In the genomic region with DNA sequence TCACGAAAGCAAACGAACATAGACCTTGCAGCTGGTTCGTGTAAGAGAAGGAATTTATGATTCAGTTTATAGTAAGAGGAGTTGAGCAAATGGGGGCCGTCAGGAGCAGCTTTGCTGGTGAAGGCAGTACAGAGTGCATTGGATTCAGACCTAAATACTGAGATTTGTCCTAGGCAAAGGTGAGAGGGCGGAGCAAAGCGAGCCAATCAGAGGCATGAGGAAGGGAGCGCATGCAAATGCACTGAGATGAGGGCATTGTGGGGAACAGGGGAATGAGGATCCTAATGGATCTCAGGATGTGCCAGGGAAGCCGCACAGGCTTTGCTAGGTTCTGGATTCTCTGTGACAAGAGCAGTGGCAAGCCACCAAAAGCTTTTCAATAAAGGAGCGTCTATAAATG, we compare ENCODE assay signal across 16 mouse cellular contexts. TPM values are rescaled to one million over a fixed set of nuclear protein-coding genes. Genes with fewer than 3 reads are reported as not detected.
DNase-seq lines count a peak whose midpoint lies in the region; ATAC-seq and TF ChIP-seq lines count a peak whose summit lies in the region.
"Had no signal": no experiment of that assay in that cellular context is flagged by ENCODE, and none has a peak within 500 bp of the region (broad histone marks: within the 10 kb centered on the region; RNA-seq: fewer than 3 reads in every experiment).

No protein-coding gene starts in this region.

- H3K27me3 ChIP-seq in forebrain, embryonic 13.5 days = peaks cover 17% of the 10 kb centered on the region
- H3K27me3 ChIP-seq in forebrain, embryonic 11.5 days (ENCODE audit: control insufficient read depth, insufficient read depth, low read length) = peaks cover 6% of the 10 kb centered on the region; the same call in 1 of the 2 replicates
- no peaks in the 10 kb centered on the region for H3K27me3 ChIP-seq in intestine, postnatal 0 days (replicated peaks; ENCODE audit: control insufficient read depth, insufficient read depth, low read length)

- H3K4me1 ChIP-seq in forebrain, embryonic 13.5 days = peaks cover 6% of the 10 kb centered on the region
- H3K4me1 ChIP-seq in forebrain, embryonic 11.5 days (replicated peaks; ENCODE audit: control insufficient read depth, insufficient read depth, low read length) = 0 out of 2 replicates have a peak, but pooled peaks cover 4% of the 10 kb centered on the region
- no peaks in the 10 kb centered on the region for H3K4me1 ChIP-seq in intestine, postnatal 0 days (replicated peaks; ENCODE audit: control insufficient read depth, insufficient read depth, low read length)

- H3K9ac ChIP-seq in forebrain, embryonic 13.5 days = no peak overlapping the region
- H3K9ac ChIP-seq in forebrain, embryonic 11.5 days (ENCODE audit: low read length) = no peak overlapping the region
- no peak overlapping the region for H3K9ac ChIP-seq in intestine, postnatal 0 days (ENCODE audit: low read depth, low read length)
- H3K9ac ChIP-seq: hindbrain, embryonic 14.5 days; liver, postnatal 0 days had no signal

- no peak for TF ChIP-seq CTCF in layer of hippocampus, adult 2 months (conservative IDR thresholded peaks at IDR 0.05)
- TF ChIP-seq CTCF in intestine, postnatal 0 days (IDR thresholded peaks at IDR 0.05; ENCODE audit: low read depth) = no peak

- no peaks in the 10 kb centered on the region for H3K36me3 ChIP-seq in forebrain, embryonic 13.5 days (ENCODE audit: poor library complexity, severe bottlenecking)
- no peaks in the 10 kb centered on the region for H3K36me3 ChIP-seq in forebrain, embryonic 11.5 days (ENCODE audit: control insufficient read depth, insufficient read depth, low read length)
- no peaks in the 10 kb centered on the region for H3K36me3 ChIP-seq in intestine, postnatal 0 days (ENCODE audit: control insufficient read depth, insufficient read depth)

- ATAC-seq in forebrain, embryonic 13.5 days = no peak
- ATAC-seq in forebrain, embryonic 11.5 days (replicated peaks; ENCODE audit: low FRiP score) = no peak
- peak; percentile 34; the same call in 1 of the 2 replicates for ATAC-seq in intestine, postnatal 0 days
- ATAC-seq in megakaryocyte-erythroid progenitor cell, adult 5-6 weeks (replicated peaks; ENCODE audit: low FRiP score, low TSS enrichment, poor library complexity, severe bottlenecking) = no peak
- ATAC-seq: liver, postnatal 0 days; midbrain, embryonic 16.5 days had no signal

- WGBS in forebrain, embryonic 13.5 days = 65% methylated on average over 9 of the region's 9 CpGs
- WGBS in forebrain, embryonic 11.5 days = 67% methylated on average over 9 of the region's 9 CpGs
- WGBS in intestine, postnatal 0 days = 45% methylated on average over 9 of the region's 9 CpGs

- no peak overlapping the region for H3K27ac ChIP-seq in forebrain, embryonic 13.5 days
- H3K27ac ChIP-seq in forebrain, embryonic 11.5 days (ENCODE audit: low read depth, low read length) = no peak overlapping the region
- H3K27ac ChIP-seq in layer of hippocampus, adult 2 months = no peak overlapping the region
- H3K27ac ChIP-seq in intestine, postnatal 0 days (ENCODE audit: low read depth, low read length) = no peak overlapping the region
- H3K27ac ChIP-seq: hindbrain, embryonic 14.5 days had no signal

- no peak for DNase-seq in forebrain, embryonic 11.5 days (ENCODE audit: low spot score)
- no peak for DNase-seq in layer of hippocampus, adult 2 months (ENCODE audit: low spot score in 2 of 2)
- no peak for DNase-seq in layer of hippocampus, postnatal 36 days
- DNase-seq in ZHBTc4 (ENCODE audit: low read depth, low spot score) = peak; percentile 17
- DNase-seq in adrenal gland, adult (ENCODE audit: inconsistent age in 2 of 2, low spot score in 1 of 2) = no peak
- DNase-seq: cerebellum, postnatal 25 days; heart, postnatal 10 days; left cerebral cortex, postnatal 4 days; liver, postnatal 0 days; right cerebral cortex, postnatal 25 days; thymus, adult 2 months had no signal

- no peaks in the 10 kb centered on the region for H3K9me3 ChIP-seq in forebrain, embryonic 13.5 days (replicated peaks)
- H3K9me3 ChIP-seq in forebrain, embryonic 11.5 days (ENCODE audit: control insufficient read depth, low read length) = no peaks in the 10 kb centered on the region
- H3K9me3 ChIP-seq in intestine, postnatal 0 days (ENCODE audit: control insufficient read depth) = no peaks in the 10 kb centered on the region

- no peak overlapping the region for H3K4me3 ChIP-seq in forebrain, embryonic 13.5 days
- H3K4me3 ChIP-seq in forebrain, embryonic 11.5 days (ENCODE audit: low read depth, low read length) = no peak overlapping the region
- peak overlapping the region; percentile 36 for H3K4me3 ChIP-seq in layer of hippocampus, adult 2 months
- no peak overlapping the region for H3K4me3 ChIP-seq in intestine, postnatal 0 days (ENCODE audit: low read depth, low read length)

- 0 out of 2 replicates have a peak overlapping the region, but pooled peaks have one; percentile 1 for H3K4me2 ChIP-seq in forebrain, embryonic 13.5 days
- H3K4me2 ChIP-seq in forebrain, embryonic 11.5 days (ENCODE audit: low read depth, low read length, severe bottlenecking) = no peak overlapping the region
- H3K4me2 ChIP-seq in intestine, postnatal 0 days (replicated peaks; ENCODE audit: low read depth) = peak overlapping the region; percentile 17; the same call in 1 of the 2 replicates
- H3K4me2 ChIP-seq: hindbrain, embryonic 14.5 days had no signal

RNA-seq across cellular contexts. Expression of a gene that starts 5.1 kb away (rescaled TPM):
- polyA plus RNA-seq in forebrain, embryonic 13.5 days (2015; fragmentation: Nextera tagmentation; extraction: Ambion mirVana) = 19.6 and 26.6 TPM in 2 replicates
- polyA plus RNA-seq in forebrain, embryonic 11.5 days (2014; fragmentation: Nextera tagmentation; extraction: Ambion mirVana) = 18.4 and 19.2 TPM in 2 replicates
- 10 to 100 TPM; 21.4 to 21.6 TPM for total RNA-seq in layer of hippocampus, adult 2 months (2021)
- 10 to 100 TPM; 19.7 to 26.8 TPM for total RNA-seq in layer of hippocampus, postnatal 36 days (2021)
- 15.8 and 16.3 TPM in 2 replicates for polyA plus RNA-seq in intestine, postnatal 0 days (2015; fragmentation: Nextera tagmentation; extraction: Ambion mirVana)
- total RNA-seq in megakaryocyte-erythroid progenitor cell, adult 5-6 weeks (2014; fragmentation: Nextera tagmentation) = not detected in 2 replicates
- total RNA-seq in megakaryocyte-erythroid progenitor cell, adult 5-6 weeks (2017) = not detected in 2 replicates

Comparison
In these comparisons a context has a peak if more than half of its experiments do, and no peak if none do; other contexts are left out.
1. RNA of a gene that starts 5.1 kb away (total RNA-seq): 19.7 to 26.8 TPM in layer of hippocampus, postnatal 36 days and 21.4 to 21.6 TPM in layer of hippocampus, adult 2 months; not detected in megakaryocyte-erythroid progenitor cell, adult 5-6 weeks; every median in the first group is over 10 times any median in the second.